Mouse (Mus musculus) forebrain, embryonic 16.5 days (tissue): Measurements from ENCODE around the gene Usp48. TPM values are rescaled to one million over a fixed set of nuclear protein-coding genes. Genes with fewer than 3 reads are reported as not detected.

Experiments
- ATAC-seq: fragments of 200-750 bp; cut with Nextera tagmentation; 2 replicates; pipeline ENCODE4 v1.8.0; 2017; ENCODE audit warnings: mild to moderate bottlenecking, moderate library complexity
- H3K27ac ChIP-seq: fragments of 300-500 bp; sonication (generic); 2 replicates; pipeline ENCODE4 v1.5.1; 2014; ENCODE audit warnings: low read length, control low read depth
- H3K27me3 ChIP-seq: fragments of 300-500 bp; sonication (generic); replicated peaks from 2 replicates; pipeline ENCODE4 v1.6.1; 2014; ENCODE audit warnings: low read length; ENCODE audit not compliant: control insufficient read depth, insufficient read depth
- H3K36me3 ChIP-seq: fragments of 300-500 bp; sonication (generic); 2 replicates; pipeline ENCODE4 v1.6.1; 2014; ENCODE audit not compliant: control insufficient read depth, insufficient read depth
- H3K4me1 ChIP-seq: fragments of 300-500 bp; sonication (generic); replicated peaks from 2 replicates; pipeline ENCODE4 v1.6.1; 2014; ENCODE audit warnings: low read length; ENCODE audit not compliant: control insufficient read depth, insufficient read depth
- H3K4me2 ChIP-seq: fragments of 300-500 bp; sonication (generic); 2 replicates; pipeline ENCODE4 v1.6.1; 2014; ENCODE audit warnings: mild to moderate bottlenecking, low read length, control low read depth
- H3K4me3 ChIP-seq: fragments of 300-500 bp; sonication (generic); replicated peaks from 2 replicates; pipeline ENCODE4 v1.5.1; 2014; ENCODE audit warnings: mild to moderate bottlenecking, low read length, control low read depth
- H3K9ac ChIP-seq: fragments of 300-500 bp; sonication (generic); replicated peaks from 2 replicates; pipeline ENCODE4 v1.6.1; 2014; ENCODE audit warnings: low read depth, low read length, control low read depth
- H3K9me3 ChIP-seq: fragments of 300-500 bp; sonication (generic); 2 replicates; pipeline ENCODE4 v1.6.1; 2016; ENCODE audit warnings: low read length; ENCODE audit not compliant: control insufficient read depth
- WGBS: fragments of 180-500 bp; shearing (Covaris S2); extraction: QIAGEN DNeasy Blood & Tissue Kit; methylation state at CpG from one replicate; pipeline ENCODE4 v1.1.7; 2014; 5-methylcytosine and 5-hydroxymethylcytosine counted together
- polyA plus RNA-seq: library from polyadenylated mRNA; unstranded; fragments of >200 nt; fragmentation: Nextera tagmentation; extraction: Ambion mirVana; gene quantifications from 2 replicates; pipeline ENCODE4 v1.2.1, GENCODE M21; 2015

The Usp48 gene
- polyA plus RNA-seq, 1 experiment from 2014 or later: 80.1 TPM

GRCm38 (mm10) chr4:137630153-137630552 is 36.6 kb downstream of the Usp48 start:
- Histone ChIP-seq H3K27me3 (no peaks in the 10 kb centered on the region), H3K4me1 (no peaks in the 10 kb centered on the region), H3K4me3 (no peak overlapping the region), H3K27ac (no peak overlapping the region), H3K9ac (no peak overlapping the region), H3K9me3 (no peaks in the 10 kb centered on the region), H3K36me3 (peaks cover 48% of the 10 kb centered on the region), H3K4me2 (no peak overlapping the region)
- 89% methylated on average over 2 of the region's 2 CpGs for WGBS
- no peak for ATAC-seq

- Histone ChIP-seq H3K36me3 (peaks cover 53% of the 10 kb centered on the region), H3K9ac (no peak overlapping the region), H3K27ac (no peak overlapping the region), H3K4me2 (no peak overlapping the region), H3K4me1 (no peaks in the 10 kb centered on the region), H3K9me3 (no peaks in the 10 kb centered on the region), H3K4me3 (no peak overlapping the region), H3K27me3 (no peaks in the 10 kb centered on the region)
- WGBS: 64% methylated on average over 3 of the region's 3 CpGs
- ATAC-seq: no peak
These were observed 38.0 kb downstream of the Usp48 start for GRCm38 (mm10) chr4:137631596-137631995.

DNA sequence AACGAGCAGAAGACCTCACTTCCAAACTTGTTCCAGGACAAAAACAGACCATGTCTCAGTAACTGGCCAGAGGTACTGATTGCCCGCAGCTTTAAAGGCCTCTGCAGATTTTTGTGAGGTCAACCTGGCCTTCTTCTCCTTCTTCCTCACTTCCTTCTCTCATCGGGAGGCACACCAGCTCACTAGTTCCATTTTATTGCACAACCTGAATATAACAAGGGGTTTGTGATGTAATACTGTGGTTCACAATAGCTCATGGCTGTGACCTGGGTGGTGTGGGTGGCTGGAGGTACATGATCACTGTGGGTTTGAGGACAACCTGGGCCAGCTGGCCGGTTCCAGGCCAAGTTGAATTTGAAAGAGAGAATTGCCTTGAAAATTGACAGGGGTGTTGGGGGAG is 39.8 kb downstream of the Usp48 start:
- no peak overlapping the region for H3K9ac ChIP-seq
- H3K4me3 ChIP-seq: no peak overlapping the region
- H3K27ac ChIP-seq: no peak overlapping the region
- WGBS: 84% methylated on average over 4 of the region's 4 CpGs
- no peaks in the 10 kb centered on the region for H3K9me3 ChIP-seq
- H3K4me2 ChIP-seq: no peak overlapping the region
- ATAC-seq: no peak
- peaks cover 61% of the 10 kb centered on the region for H3K36me3 ChIP-seq
- H3K4me1 ChIP-seq: no peaks in the 10 kb centered on the region
- H3K27me3 ChIP-seq: no peaks in the 10 kb centered on the region

DNA sequence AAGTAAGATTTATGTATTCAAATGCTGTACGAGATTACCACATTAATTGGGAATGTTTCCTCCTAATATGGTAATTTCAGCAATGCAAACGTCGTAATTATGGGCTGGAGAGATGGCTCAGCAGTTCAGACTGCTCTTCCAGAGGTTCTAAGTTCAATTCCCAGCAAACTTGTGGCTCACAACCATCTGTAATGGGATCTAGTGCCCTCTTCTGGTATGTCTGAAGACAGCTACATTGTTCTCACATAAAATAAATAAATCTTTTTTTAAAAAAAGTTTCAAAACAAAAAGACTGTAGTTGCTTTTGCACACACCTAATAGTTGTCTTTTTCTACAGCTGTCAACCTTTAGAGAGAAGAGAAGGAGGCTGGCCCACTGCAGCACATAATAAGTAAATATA is 43.0 kb downstream of the Usp48 start:
- Histone ChIP-seq H3K9me3 (no peaks in the 10 kb centered on the region), H3K4me2 (no peak overlapping the region), H3K4me1 (no peaks in the 10 kb centered on the region), H3K9ac (no peak overlapping the region), H3K27ac (no peak overlapping the region), H3K4me3 (no peak overlapping the region), H3K27me3 (no peaks in the 10 kb centered on the region), H3K36me3 (peaks cover 55% of the 10 kb centered on the region)
- WGBS: 82% methylated on average over 3 of the region's 3 CpGs
- no peak for ATAC-seq

DNA sequence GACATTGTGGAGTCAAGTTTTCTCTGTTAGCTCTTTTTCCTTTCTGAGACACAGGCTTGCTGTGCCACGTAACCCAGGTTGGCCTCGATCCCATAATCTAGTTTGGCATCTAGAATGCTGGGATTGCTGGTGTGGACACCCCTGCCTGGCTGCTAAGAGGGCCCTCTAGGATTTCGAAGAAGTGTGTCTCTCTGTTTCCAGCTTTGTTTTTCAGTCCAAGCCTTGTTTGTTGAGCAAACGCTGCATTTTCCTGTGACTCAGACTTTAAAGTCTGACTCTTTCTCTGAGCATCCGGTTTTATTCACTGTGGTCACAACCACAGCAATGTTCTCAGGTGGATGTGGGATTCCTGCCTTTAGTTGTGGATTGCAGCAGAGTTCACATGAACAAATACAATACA is 48.0 kb downstream of the Usp48 start:
- Histone ChIP-seq H3K9ac (no peak overlapping the region), H3K4me2 (no peak overlapping the region), H3K4me1 (no peaks in the 10 kb centered on the region), H3K9me3 (no peaks in the 10 kb centered on the region), H3K27ac (no peak overlapping the region), H3K36me3 (peaks cover 40% of the 10 kb centered on the region), H3K27me3 (no peaks in the 10 kb centered on the region), H3K4me3 (no peak overlapping the region)
- WGBS: 58% methylated on average over 5 of the region's 5 CpGs
- ATAC-seq: no peak

DNA sequence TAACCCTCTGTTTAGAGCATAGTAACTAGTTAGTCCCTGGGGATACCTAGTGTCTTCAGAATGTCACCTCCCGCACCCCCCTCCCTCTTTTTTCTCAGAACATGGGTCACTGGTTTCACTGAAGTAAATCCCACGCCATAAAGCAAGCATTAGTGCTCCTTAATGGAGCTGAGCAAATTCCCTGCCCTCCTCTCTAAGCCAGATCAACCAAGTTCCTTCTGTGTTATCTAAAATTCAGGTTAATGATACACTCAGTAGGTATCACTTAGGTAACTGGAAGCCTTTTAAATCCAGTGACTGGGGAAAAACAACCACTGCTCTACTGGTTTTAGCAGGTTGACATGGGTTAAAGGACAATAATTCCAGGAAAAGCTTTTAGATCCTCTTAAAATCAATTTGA is 48.5 kb downstream of the Usp48 start:
- Histone ChIP-seq H3K36me3 (peaks cover 38% of the 10 kb centered on the region), H3K27ac (no peak overlapping the region), H3K27me3 (no peaks in the 10 kb centered on the region), H3K4me1 (no peaks in the 10 kb centered on the region), H3K4me3 (no peak overlapping the region), H3K4me2 (no peak overlapping the region), H3K9ac (no peak overlapping the region), H3K9me3 (no peaks in the 10 kb centered on the region)
- no peak for ATAC-seq
- 26% methylated on average over 2 of the region's 2 CpGs for WGBS

- Histone ChIP-seq H3K4me1 (no peaks in the 10 kb centered on the region), H3K9ac (no peak overlapping the region), H3K27ac (no peak overlapping the region), H3K4me2 (no peak overlapping the region), H3K9me3 (no peaks in the 10 kb centered on the region), H3K36me3 (peaks cover 34% of the 10 kb centered on the region), H3K27me3 (no peaks in the 10 kb centered on the region), H3K4me3 (no peak overlapping the region)
- no peak for ATAC-seq
- WGBS: 88% methylated on average over 2 of the region's 2 CpGs
These were observed 49.9 kb downstream of the Usp48 start for GRCm38 (mm10) chr4:137643459-137643858.

DNA sequence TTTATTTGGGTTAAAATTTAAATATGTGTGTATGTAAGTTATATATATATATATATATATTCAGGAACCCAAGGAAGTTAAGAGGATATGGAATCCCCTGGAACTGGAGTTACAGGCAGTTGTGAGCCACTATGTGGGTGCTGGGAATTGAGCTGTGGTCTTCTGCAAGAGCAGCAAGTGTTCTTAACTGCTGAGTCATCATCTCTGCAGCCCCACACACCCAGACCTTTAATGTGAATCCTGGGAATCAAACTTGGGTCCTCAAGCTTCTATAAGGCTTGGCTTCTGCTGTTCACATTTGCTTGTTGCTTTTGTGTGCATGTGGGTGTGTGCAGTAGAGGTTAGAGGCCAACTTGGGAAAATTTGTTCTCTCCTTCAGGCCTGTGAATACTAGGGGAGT is 52.7 kb downstream of the Usp48 start:
- H3K9me3 ChIP-seq: no peaks in the 10 kb centered on the region
- H3K27ac ChIP-seq: no peak overlapping the region
- no peak overlapping the region for H3K4me2 ChIP-seq
- H3K4me1 ChIP-seq: no peaks in the 10 kb centered on the region
- no peaks in the 10 kb centered on the region for H3K27me3 ChIP-seq
- no peak for ATAC-seq
- no peak overlapping the region for H3K4me3 ChIP-seq
- H3K36me3 ChIP-seq: peaks cover 34% of the 10 kb centered on the region
- no peak overlapping the region for H3K9ac ChIP-seq

DNA sequence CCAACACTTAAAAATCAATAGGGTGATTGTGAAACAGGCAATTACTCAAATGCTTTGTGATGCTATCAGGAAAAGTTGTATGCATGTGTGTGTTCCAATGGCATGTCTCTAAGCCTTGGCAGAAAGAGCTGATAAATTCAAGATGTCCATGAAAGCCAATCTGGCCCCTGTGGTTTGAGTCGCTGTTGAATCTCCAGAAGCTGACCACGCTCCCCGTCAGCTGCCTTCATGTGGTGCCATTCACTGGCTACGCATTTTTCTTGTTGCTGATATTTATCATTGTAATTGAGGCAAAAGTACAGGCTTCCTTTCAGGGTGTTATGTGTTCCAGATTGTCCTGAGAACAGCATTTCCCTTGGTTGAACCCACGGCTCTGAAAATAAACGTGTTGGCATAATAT is 54.1 kb downstream of the Usp48 start:
- H3K4me3 ChIP-seq: no peak overlapping the region
- H3K9me3 ChIP-seq: no peaks in the 10 kb centered on the region
- H3K9ac ChIP-seq: no peak overlapping the region
- H3K4me1 ChIP-seq: no peaks in the 10 kb centered on the region
- 80% methylated on average over 6 of the region's 6 CpGs for WGBS
- H3K4me2 ChIP-seq: no peak overlapping the region
- no peak overlapping the region for H3K27ac ChIP-seq
- H3K36me3 ChIP-seq: peaks cover 34% of the 10 kb centered on the region
- ATAC-seq: no peak
- no peaks in the 10 kb centered on the region for H3K27me3 ChIP-seq

DNA sequence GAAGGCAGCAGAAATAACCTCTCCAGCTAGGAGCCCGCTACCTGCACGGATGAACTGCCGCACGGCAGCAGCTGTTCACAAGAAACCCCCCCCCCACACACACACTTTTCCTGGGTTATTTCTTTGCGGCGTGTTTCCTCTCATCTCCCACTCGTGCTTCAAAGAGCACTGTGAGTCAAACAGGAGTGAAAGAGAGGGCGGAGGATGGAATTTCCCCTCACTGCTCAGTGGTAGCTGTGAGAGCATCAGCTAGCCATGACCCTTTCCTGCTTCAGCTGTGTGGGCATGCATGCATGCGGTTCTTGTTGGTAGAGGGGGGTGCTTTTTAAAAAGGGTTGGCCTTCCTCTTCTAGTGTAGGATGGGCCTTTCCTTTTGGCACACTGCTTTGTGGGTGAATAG is 54.7 kb downstream of the Usp48 start:
- Histone ChIP-seq H3K9ac (no peak overlapping the region), H3K4me1 (no peaks in the 10 kb centered on the region), H3K9me3 (no peaks in the 10 kb centered on the region), H3K27me3 (no peaks in the 10 kb centered on the region), H3K27ac (no peak overlapping the region), H3K36me3 (peaks cover 39% of the 10 kb centered on the region), H3K4me3 (no peak overlapping the region), H3K4me2 (no peak overlapping the region)
- no peak for ATAC-seq
- WGBS: 85% methylated on average over 9 of the region's 9 CpGs
